Mouse (Mus musculus) A20 (cell line): ENCODE data around the gene Olfr116.

Experiments used
- DNase-seq: peaks from one replicate; pipeline ENCODE4 v3.0.0-alpha.2; 2011; ENCODE audit warnings: low read depth, low spot score

Olfr116 gene

DNA sequence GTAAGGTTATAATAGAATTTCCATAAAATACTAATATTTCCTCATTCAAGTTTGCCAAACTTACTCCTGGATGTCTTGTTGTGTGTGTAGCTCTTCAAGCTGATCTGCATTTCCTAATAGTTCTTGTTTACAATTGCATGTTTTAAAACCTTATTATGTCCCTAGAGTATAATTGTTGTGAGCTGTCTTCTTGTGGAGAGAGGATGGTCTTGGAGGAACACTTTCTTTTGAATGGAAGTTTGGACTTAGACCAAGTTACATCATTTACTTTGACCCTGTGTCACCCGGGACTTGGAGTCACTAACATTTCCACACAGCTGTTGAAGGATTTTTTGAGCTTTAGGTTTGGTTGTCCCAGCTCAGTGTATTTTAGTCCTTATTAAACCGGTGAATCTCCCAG, at the start of gene Olfr116, which contains the start of gene Olfr115:
Gene Olfr116 (minus strand): TSS at position 191 of the 400 bp plus-strand sequence.
Gene Olfr115 (minus strand): TSS at position 101 of the 400 bp plus-strand sequence.
- no peak for DNase-seq

DNA sequence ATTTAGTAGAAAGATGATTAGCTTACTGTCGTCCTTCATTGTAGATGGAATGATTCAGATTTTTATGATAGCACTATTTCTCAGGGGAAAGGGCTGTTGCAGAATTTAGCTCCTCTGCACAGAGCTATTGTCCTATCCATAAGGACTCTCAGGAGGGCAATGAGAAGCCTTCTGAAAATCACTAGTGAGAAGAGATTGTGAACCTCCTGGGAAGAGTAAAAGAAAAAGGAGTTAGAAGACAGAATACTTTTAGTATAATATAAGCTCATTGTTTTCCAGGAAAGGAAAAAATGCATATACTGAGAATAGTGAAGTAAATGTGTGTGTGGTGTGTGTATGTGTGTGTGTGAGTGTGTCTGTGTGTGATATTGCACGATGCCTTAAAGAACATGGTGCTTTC, 39.7 kb upstream of the Olfr116 start, which contains the start of gene Olfr118:
Gene Olfr118 (plus strand): TSS at position 301 of the 400 bp plus-strand sequence.
- DNase-seq, result no peak

- no peak for DNase-seq
Observed at GRCm38 (mm10) chr17:37663682-37664081, 36.7 kb upstream of the Olfr116 start, which contains the start of gene Olfr117. Gene Olfr117 (minus strand): TSS chr17:37663782.

GRCm38 (mm10) chr17:37592643-37593042, 34.4 kb downstream of the Olfr116 start, which contains the start of gene Olfr114:
Gene Olfr114 (minus strand): TSS chr17:37592743.
- no peak for DNase-seq

- no peak for DNase-seq
Observed at GRCm38 (mm10) chr17:37577563-37577962, 49.4 kb downstream of the Olfr116 start, which contains the start of gene Olfr113. Gene Olfr113 (minus strand): TSS chr17:37577663.
